Mouse (Mus musculus): Measurements from ENCODE around the gene Gper1.

DNA sequence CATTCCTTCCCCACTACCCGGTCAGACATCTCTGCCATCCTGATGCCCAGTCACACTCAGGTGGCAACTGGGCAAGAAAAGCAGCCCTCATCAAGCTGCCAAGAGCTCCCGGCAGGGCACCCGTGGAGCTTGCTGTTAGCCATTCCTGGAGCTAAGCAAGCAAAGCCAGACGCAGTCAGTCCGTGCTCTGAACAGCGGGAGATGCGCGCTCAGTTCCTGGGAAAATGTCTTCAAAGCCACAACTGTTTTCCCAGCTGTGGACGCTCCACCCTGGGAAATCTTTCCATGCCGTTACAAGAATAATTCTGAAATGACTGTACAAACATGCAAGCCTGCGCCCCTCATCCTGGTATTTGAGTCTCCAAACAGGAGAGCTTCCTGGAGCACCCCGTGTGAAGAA lies 19.5 kb downstream of the Gper1 start:
- TF ChIP-seq RCOR1 (IDR thresholded peaks at IDR 0.05; ENCODE audit: low read depth, low read length) (no peak), HCFC1 (IDR thresholded peaks at IDR 0.05; ENCODE audit: low read depth, low read length) (no peak), CTCF (IDR thresholded peaks at IDR 0.05 in 2 of 3, conservative IDR thresholded peaks at IDR 0.05 in 1 of 3; ENCODE audit: control insufficient read depth in 1 of 3, insufficient read depth in 1 of 3, low read depth in 2 of 3, low read length in 3 of 3, poor library complexity in 1 of 3, severe bottlenecking in 1 of 3) (no peak), EP300 (IDR thresholded peaks at IDR 0.05; ENCODE audit: low read depth in 1 of 2, low read length in 2 of 2) (no peak), JUND (IDR thresholded peaks at IDR 0.05; ENCODE audit: low read depth, low read length) (no peak)
